ENCODE assay signal across 17 mouse cellular contexts in the genomic region with DNA sequence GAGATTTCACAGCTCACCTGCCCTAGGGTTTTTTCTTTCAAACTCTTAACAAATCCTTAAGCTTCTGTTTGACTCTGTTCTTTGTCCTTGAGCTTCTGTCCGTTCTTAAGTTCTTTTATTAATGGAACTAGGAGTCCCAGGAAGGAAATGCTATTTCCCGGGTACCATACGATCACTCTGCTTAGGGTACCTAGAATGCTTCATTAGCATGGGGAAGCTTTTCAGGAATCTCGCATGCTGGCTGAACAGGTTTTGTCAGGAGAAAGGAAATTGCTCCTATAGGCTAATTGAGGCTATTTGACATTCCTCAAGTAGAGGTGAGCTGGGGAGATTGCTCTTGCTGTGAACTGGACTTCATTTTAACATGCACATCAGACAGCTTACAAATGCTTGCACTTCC. TPM values are rescaled to one million over a fixed set of nuclear protein-coding genes. Genes with fewer than 3 reads are reported as not detected.
"Had no signal": no experiment of that assay in that cellular context is flagged by ENCODE, and none has a peak within 500 bp of the region (broad histone marks: within the 10 kb centered on the region; RNA-seq: fewer than 3 reads in every experiment).

No protein-coding gene starts in this region.

- H3K4me2 ChIP-seq: limb, embryonic 12.5 days; liver, embryonic 13.5 days; midbrain, embryonic 13.5 days; neural tube, embryonic 15.5 days had no signal

- H3K4me3 ChIP-seq: limb, embryonic 12.5 days; liver, embryonic 13.5 days; midbrain, embryonic 13.5 days; myocyte; neural tube, embryonic 15.5 days had no signal

- DNase-seq: kidney, postnatal 25 days; liver; liver, embryonic 13.5 days; liver, postnatal 0 days; lung, postnatal 36 days; right cerebral cortex, adult 18-20 months; right cerebral cortex, postnatal 25 days; thymus, postnatal 4 days had no signal

- H3K27me3 ChIP-seq: limb, embryonic 12.5 days; liver, embryonic 13.5 days; midbrain, embryonic 13.5 days; neural tube, embryonic 15.5 days had no signal

- ATAC-seq: liver, postnatal 0 days; midbrain, embryonic 13.5 days had no signal

- H3K4me1 ChIP-seq: neural tube, embryonic 15.5 days had no signal

- H3K36me3 ChIP-seq: limb, embryonic 12.5 days; liver, embryonic 13.5 days; midbrain, embryonic 13.5 days; neural tube, embryonic 15.5 days had no signal

- H3K9me3 ChIP-seq: limb, embryonic 12.5 days; liver, embryonic 13.5 days; midbrain, embryonic 13.5 days; neural tube, embryonic 15.5 days had no signal

- H3K9ac ChIP-seq: limb, embryonic 12.5 days; liver, embryonic 13.5 days; liver, postnatal 0 days; midbrain, embryonic 13.5 days; neural tube, embryonic 15.5 days had no signal

- H3K27ac ChIP-seq: limb, embryonic 12.5 days; liver, embryonic 13.5 days; midbrain, embryonic 13.5 days; neural tube, embryonic 15.5 days; stomach, postnatal 0 days had no signal

RNA-seq across cellular contexts. Expression of gene Gm49342, which starts 29.4 kb away (rescaled TPM):
- polyA plus RNA-seq: limb, embryonic 12.5 days; liver, embryonic 13.5 days; liver, postnatal 0 days; lung, embryonic 16.5 days; midbrain, embryonic 13.5 days; neural tube, embryonic 11.5 days; neural tube, embryonic 15.5 days; small intestine, adult 2 months; stomach, postnatal 0 days had no signal

RNA-seq across cellular contexts. Expression of gene Rnase10, which starts 33.9 kb away (rescaled TPM):
- total RNA-seq: layer of hippocampus, postnatal 25 days had no signal
- polyA plus RNA-seq: limb, embryonic 12.5 days; liver, embryonic 13.5 days; liver, postnatal 0 days; midbrain, embryonic 13.5 days; neural tube, embryonic 11.5 days; neural tube, embryonic 15.5 days; small intestine, adult 2 months had no signal
